Mouse (Mus musculus) small intestine, adult 10 weeks (tissue): ENCODE data around the gene Cmklr1. TPM values are rescaled to one million over a fixed set of nuclear protein-coding genes. Genes with fewer than 3 reads are reported as not detected.

Experiments used
- polyA plus RNA-seq: library from polyadenylated mRNA; stranded (reverse); fragments of 350-450 nt; fragmentation: Illumina TruSeq; extraction: RNeasy Lipid Tissue Mini Kit (QIAGEN cat#74804); gene quantifications from one replicate; pipeline ENCODE4 v1.2.3, GENCODE M21; 2014; ENCODE audit warnings: low replicate concordance

The Cmklr1 gene
- polyA plus RNA-seq: 0.26 TPM

DNA sequence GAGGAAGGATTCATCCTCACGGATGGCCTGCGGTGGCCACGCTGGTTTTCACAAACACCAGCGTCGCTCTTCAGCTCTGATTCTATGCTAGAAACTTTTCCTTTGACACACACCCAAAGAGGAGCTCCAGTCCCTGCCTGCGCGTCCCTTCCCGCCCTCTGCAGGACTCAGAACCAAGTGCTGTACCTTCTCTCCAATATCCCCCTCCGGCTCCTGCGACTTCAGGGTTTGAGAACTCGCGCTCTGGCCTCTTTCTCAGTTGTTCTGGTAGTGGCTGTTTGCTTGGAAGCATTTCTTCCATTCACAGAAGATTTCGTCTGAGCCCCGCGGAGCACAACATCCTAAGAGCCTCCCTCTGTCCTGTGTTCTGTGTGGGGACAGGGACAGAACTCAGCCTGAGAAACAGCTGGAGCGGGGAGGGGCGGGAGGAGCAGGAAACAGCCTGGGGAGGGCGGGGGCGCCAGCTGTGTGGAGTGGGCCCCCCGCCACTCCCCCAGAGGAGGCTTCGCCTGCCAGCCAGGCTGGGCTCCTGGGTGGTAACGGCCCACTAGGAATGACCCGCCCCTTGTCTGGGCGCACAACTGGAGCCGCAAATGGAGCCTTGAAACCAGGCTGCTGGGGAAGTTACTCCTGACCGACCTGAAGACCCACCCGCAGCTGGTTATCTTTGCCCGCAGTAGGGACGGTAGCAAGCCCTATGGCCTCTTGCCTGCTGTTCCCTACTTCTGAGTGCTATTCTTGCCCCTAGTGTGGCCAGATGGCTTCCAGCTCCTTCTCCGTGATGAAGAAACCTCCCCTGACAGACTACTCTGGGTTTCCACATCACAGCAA lies at the start of gene Cmklr1:
Gene Cmklr1 (minus strand): TSS at position 392 of the 831 bp plus-strand sequence.

Other genes starting within 250 kb of the Cmklr1 start
- not detected for gene Wscd2, start 160.1 kb downstream of the Cmklr1 start, polyA plus RNA-seq
- not detected for gene 1700069L16Rik, start 74.3 kb upstream of the Cmklr1 start, polyA plus RNA-seq
- 1.6 TPM for gene Ficd, start 85.4 kb upstream of the Cmklr1 start, polyA plus RNA-seq
- gene Sart3, start 122.1 kb upstream of the Cmklr1 start, polyA plus RNA-seq: 1.2 TPM
- gene Iscu, start 122.3 kb upstream of the Cmklr1 start, polyA plus RNA-seq: 12.3 TPM
- gene Tmem119, start 150.1 kb upstream of the Cmklr1 start, polyA plus RNA-seq: not detected
- gene Selplg, start 182.2 kb upstream of the Cmklr1 start, polyA plus RNA-seq: not detected